In the genomic region with DNA sequence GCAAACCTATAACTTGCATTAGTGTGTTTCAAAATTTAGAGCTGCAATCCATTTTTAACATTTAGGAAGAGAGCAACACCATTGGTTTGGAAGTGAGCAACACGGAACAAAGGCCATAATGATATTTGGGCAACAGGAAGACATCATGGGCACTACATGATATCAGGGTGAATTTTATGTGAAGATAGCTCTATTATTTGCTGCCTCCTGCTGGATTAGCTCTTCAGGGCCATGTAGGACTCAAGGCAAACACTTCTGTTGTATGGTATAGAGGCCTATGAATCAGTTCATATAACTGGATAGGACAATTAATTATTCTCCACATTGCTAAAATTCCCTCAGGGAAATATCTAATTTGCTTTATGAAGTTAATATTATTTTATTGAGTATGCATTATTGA, we compare ENCODE assay signal across 21 mouse cellular contexts.
DNase-seq lines count a peak whose midpoint lies in the region; ATAC-seq and TF ChIP-seq lines count a peak whose summit lies in the region.
"Had no signal": no experiment of that assay in that cellular context is flagged by ENCODE, and none has a peak within 500 bp of the region (broad histone marks: within the 10 kb centered on the region; RNA-seq: fewer than 3 reads in every experiment).

No protein-coding gene starts in this region.

- no peak for ATAC-seq in intestine, embryonic 15.5 days
- ATAC-seq: activated CD4-positive, CD25-positive, alpha-beta regulatory T cell, adult 4 months; CD4-positive, CD25-positive, alpha-beta regulatory T cell, adult 4 months; Patski had no signal

- WGBS in heart, adult 2 months = 84% methylated on average over 1 of the region's 1 CpGs
- 80% methylated on average over 1 of the region's 1 CpGs for WGBS in intestine, embryonic 15.5 days

- H3K27ac ChIP-seq in heart, adult 2 months = no peak overlapping the region
- H3K27ac ChIP-seq in layer of hippocampus, adult 2 months = no peak overlapping the region
- H3K27ac ChIP-seq in CH12.LX (ENCODE audit: insufficient read depth, low read depth) = no peak overlapping the region
- H3K27ac ChIP-seq in intestine, embryonic 15.5 days = no peak overlapping the region

- no peaks in the 10 kb centered on the region for H3K79me2 ChIP-seq in heart, adult 2 months (replicated peaks; ENCODE audit: control insufficient read depth, insufficient read depth, low read length)
- H3K79me2 ChIP-seq in CH12.LX (replicated peaks; ENCODE audit: control insufficient read depth, extremely low read depth, insufficient read depth, poor library complexity, severe bottlenecking) = no peaks in the 10 kb centered on the region

- TF ChIP-seq POLR2A in heart, adult 2 months (IDR thresholded peaks at IDR 0.05; ENCODE audit: insufficient read depth, low read depth, low read length) = no peak
- no peak for TF ChIP-seq POLR2A in CH12.LX (IDR thresholded peaks at IDR 0.05; ENCODE audit: low read depth, low read length)

- H3K27me3 ChIP-seq in heart, adult 2 months (ENCODE audit: control insufficient read depth, insufficient read depth, low read length) = no peaks in the 10 kb centered on the region
- no peaks in the 10 kb centered on the region for H3K27me3 ChIP-seq in CH12.LX (replicated peaks)
- H3K27me3 ChIP-seq in intestine, embryonic 15.5 days (replicated peaks) = 0 out of 2 replicates have a peak, but pooled peaks cover 3% of the 10 kb centered on the region
- H3K27me3 ChIP-seq: Patski had no signal

- H3K9me3 ChIP-seq in CH12.LX (replicated peaks; ENCODE audit: low read length) = no peaks in the 10 kb centered on the region
- no peaks in the 10 kb centered on the region for H3K9me3 ChIP-seq in intestine, embryonic 15.5 days
- H3K9me3 ChIP-seq: G1E had no signal

- TF ChIP-seq RAD21 in CH12.LX (IDR thresholded peaks at IDR 0.05; ENCODE audit: low read depth, low read length) = peak; percentile 60

- no peak overlapping the region for H3K4me2 ChIP-seq in CH12.LX (ENCODE audit: insufficient read depth, low read depth, poor library complexity, severe bottlenecking)
- H3K4me2 ChIP-seq in intestine, embryonic 15.5 days (replicated peaks) = no peak overlapping the region

- TF ChIP-seq EP300 in heart, adult 2 months (IDR thresholded peaks at IDR 0.05; ENCODE audit: insufficient read depth, low read depth, low read length) = no peak
- TF ChIP-seq EP300 in CH12.LX (IDR thresholded peaks at IDR 0.05; ENCODE audit: low read length) = no peak

- DNase-seq in heart, adult 2 months = no peak
- DNase-seq in heart, postnatal 36 days = no peak
- no peak for DNase-seq in layer of hippocampus, adult 2 months (ENCODE audit: low spot score in 2 of 2)
- DNase-seq in layer of hippocampus, adult 8-10 months (ENCODE audit: low spot score in 2 of 2) = no peak
- DNase-seq in CH12.LX (ENCODE audit: extremely low read depth) = no peak
- DNase-seq: adrenal gland, adult 2 months; adrenal gland, adult 8-10 months; adrenal gland, postnatal 10 days; adrenal gland, postnatal 14 days; adrenal gland, postnatal 25 days; adrenal gland, postnatal 36 days; B cell, adult 2 months; cerebellum, adult 11 months; cerebellum, adult 11-12 months; cerebellum, adult 18-20 months; cerebellum, adult 2 months had no signal

- dilution Hi-C loops in CH12.LX (cut with MboI; ENCODE audit: extremely low pct_ligation_motif_present, extremely low pct_unique_long_range_greater_than_20kb, low sequenced_read_pairs) = no loop called here

- TF ChIP-seq CTCF in heart, adult 2 months (IDR thresholded peaks at IDR 0.05) = 0 out of 2 replicates have a peak, but pooled peaks have one; percentile 7
- TF ChIP-seq CTCF in layer of hippocampus, adult 2 months (conservative IDR thresholded peaks at IDR 0.05) = peak; percentile 21; the same call in 1 of the 2 replicates
- TF ChIP-seq CTCF in CH12.LX (conservative IDR thresholded peaks at IDR 0.05 in 1 of 2, IDR thresholded peaks at IDR 0.05 in 1 of 2; ENCODE audit: low read depth in 2 of 2, low read length in 2 of 2) = peak in 1 of 2 experiments; percentile 56; a peak in 2 of 4 replicates

- no peaks in the 10 kb centered on the region for H3K36me3 ChIP-seq in heart, adult 2 months (ENCODE audit: control insufficient read depth, insufficient read depth, low read length)
- H3K36me3 ChIP-seq in CH12.LX (replicated peaks in 1 of 2; ENCODE audit: control insufficient read depth in 1 of 2, insufficient read depth in 1 of 2, low read length in 1 of 2) = no peaks in the 10 kb centered on the region
- no peaks in the 10 kb centered on the region for H3K36me3 ChIP-seq in intestine, embryonic 15.5 days
- H3K36me3 ChIP-seq: G1E had no signal

- in situ Hi-C loops in CH12.LX (cut with MboI; ENCODE audit: low pct_ligation_motif_present, low pct_unique_long_range_greater_than_20kb, low sequenced_read_pairs) = no loop called here

- no peak overlapping the region for H3K4me3 ChIP-seq in heart, adult 2 months
- no peak overlapping the region for H3K4me3 ChIP-seq in layer of hippocampus, adult 2 months
- H3K4me3 ChIP-seq in CH12.LX (replicated peaks in 1 of 3; ENCODE audit: low read depth in 2 of 3, low read length in 2 of 3, poor library complexity in 1 of 3) = no peak overlapping the region
- H3K4me3 ChIP-seq in intestine, embryonic 15.5 days (replicated peaks) = no peak overlapping the region

- intact Hi-C loops in heart, adult 2 months (cut with DNase I) = no loop called here
- intact Hi-C loops in heart, postnatal 36 days (cut with DNase I) = no loop called here

- H3K4me1 ChIP-seq in heart, adult 2 months (ENCODE audit: control insufficient read depth, insufficient read depth, low read length) = no peaks in the 10 kb centered on the region
- H3K4me1 ChIP-seq in CH12.LX (ENCODE audit: control insufficient read depth in 1 of 2, insufficient read depth in 2 of 2) = peaks cover 0 to 15% of the 10 kb centered on the region in 2 experiments; a peak in 2 of 4 replicates
- H3K4me1 ChIP-seq in intestine, embryonic 15.5 days (replicated peaks) = no peaks in the 10 kb centered on the region

- H3K9ac ChIP-seq in heart, adult 2 months (ENCODE audit: low read depth, low read length) = no peak overlapping the region
- no peak overlapping the region for H3K9ac ChIP-seq in CH12.LX (ENCODE audit: insufficient read depth, low read depth)
- H3K9ac ChIP-seq in intestine, embryonic 15.5 days = no peak overlapping the region

TF ChIP-seq in CH12.LX, 34 proteins besides CTCF, POLR2A, EP300 and RAD21:
- TF ChIP-seq HCFC1 (IDR thresholded peaks at IDR 0.05; ENCODE audit: low read depth, low read length) (no peak), SMC3 (IDR thresholded peaks at IDR 0.05; ENCODE audit: low read depth, low read length) (peak; percentile 53), ZC3H11A (IDR thresholded peaks at IDR 0.05; ENCODE audit: low read depth, low read length) (0 out of 2 replicates have a peak, but pooled peaks have one; percentile 9)
TF ChIP-seq in CH12.LX: peak in this region for 2.
